Mouse (Mus musculus): ENCODE results near the gene Carnmt1. TPM values are rescaled to one million over a fixed set of nuclear protein-coding genes. Genes with fewer than 3 reads are reported as not detected.

Carnmt1 gene
- polyA plus RNA-seq, 1 experiment: 10.1 TPM

DNA sequence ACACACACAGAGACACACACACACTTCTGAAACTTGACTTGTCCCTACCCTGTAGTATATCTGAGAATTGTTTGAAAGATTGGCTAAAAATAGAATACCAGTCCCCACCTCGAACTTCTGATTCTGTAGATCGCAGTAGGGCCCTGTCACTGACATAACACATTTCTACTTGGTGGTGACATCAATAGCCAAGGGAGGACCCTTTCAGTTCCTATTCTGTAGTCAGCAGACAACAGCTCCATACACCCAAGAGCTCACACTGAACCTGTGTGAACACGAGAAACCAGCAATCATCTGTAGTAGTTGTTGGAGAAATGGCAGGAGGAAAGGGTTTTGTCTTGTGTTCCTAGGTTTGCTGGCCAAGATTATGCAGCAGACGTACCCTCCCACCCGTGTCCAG, 15.6 kb upstream of the Carnmt1 start:
- no peak for DNase-seq (ENCODE audit: low read depth)
- TF ChIP-seq CTCF (IDR thresholded peaks at IDR 0.05; ENCODE audit: borderline replicate concordance, extremely low read depth, insufficient read depth, insufficient read length): no peak
- TF ChIP-seq POLR2A (IDR thresholded peaks at IDR 0.05; ENCODE audit: borderline replicate concordance, extremely low read depth, insufficient read depth, insufficient read length, poor library complexity, severe bottlenecking): no peak

DNA sequence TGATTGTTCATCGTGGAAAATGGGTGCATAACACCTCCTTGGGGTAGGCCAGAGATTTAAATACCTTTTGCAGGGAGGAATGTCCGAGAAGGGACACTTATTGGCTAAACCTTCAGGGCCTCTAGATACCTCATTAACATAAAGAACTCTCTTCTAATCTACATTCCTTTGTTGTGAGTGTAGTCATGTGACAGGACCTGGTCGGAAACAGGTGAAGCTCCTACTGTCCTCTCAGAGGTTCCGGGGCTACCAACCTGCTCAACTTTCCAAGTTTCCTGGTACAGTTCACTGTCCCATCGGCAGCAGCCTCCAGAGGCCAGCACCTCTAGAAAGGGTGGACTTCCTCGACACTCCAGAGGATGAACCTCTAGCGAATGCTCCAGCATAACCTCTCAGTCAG, 14.6 kb upstream of the Carnmt1 start:
- TF ChIP-seq CTCF (IDR thresholded peaks at IDR 0.05; ENCODE audit: borderline replicate concordance, extremely low read depth, insufficient read depth, insufficient read length) (no peak), POLR2A (IDR thresholded peaks at IDR 0.05; ENCODE audit: borderline replicate concordance, extremely low read depth, insufficient read depth, insufficient read length, poor library complexity, severe bottlenecking) (no peak)
- DNase-seq (ENCODE audit: low read depth): no peak

- no peak for DNase-seq (ENCODE audit: low read depth)
- TF ChIP-seq POLR2A (IDR thresholded peaks at IDR 0.05; ENCODE audit: borderline replicate concordance, extremely low read depth, insufficient read depth, insufficient read length, poor library complexity, severe bottlenecking): no peak
- TF ChIP-seq CTCF (IDR thresholded peaks at IDR 0.05; ENCODE audit: borderline replicate concordance, extremely low read depth, insufficient read depth, insufficient read length): no peak
Observed at GRCm38 (mm10) chr19:18658473-18658872, 12.1 kb upstream of the Carnmt1 start.

DNA sequence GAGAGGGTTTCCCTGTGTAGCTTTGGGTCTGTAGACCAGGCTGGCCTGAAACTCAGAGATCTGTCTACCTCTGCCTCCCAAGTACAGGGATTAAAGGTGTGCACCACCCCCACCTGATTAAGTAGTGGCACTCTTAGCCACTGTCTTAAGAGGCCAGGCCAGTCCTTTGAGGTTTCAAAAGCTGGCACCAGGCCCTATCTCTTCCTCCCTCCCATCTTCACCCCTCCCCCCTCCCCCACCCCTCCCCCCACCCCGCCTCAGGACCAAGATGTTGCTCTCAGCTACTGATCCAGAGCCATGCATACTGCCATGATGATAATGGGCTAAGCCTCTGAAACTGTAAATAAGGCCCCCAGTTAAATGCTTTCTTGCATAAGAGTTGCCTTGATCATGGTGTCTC, 11.2 kb upstream of the Carnmt1 start:
- TF ChIP-seq POLR2A (IDR thresholded peaks at IDR 0.05; ENCODE audit: borderline replicate concordance, extremely low read depth, insufficient read depth, insufficient read length, poor library complexity, severe bottlenecking): no peak
- TF ChIP-seq CTCF (IDR thresholded peaks at IDR 0.05; ENCODE audit: borderline replicate concordance, extremely low read depth, insufficient read depth, insufficient read length): no peak
- DNase-seq (ENCODE audit: low read depth): no peak

DNA sequence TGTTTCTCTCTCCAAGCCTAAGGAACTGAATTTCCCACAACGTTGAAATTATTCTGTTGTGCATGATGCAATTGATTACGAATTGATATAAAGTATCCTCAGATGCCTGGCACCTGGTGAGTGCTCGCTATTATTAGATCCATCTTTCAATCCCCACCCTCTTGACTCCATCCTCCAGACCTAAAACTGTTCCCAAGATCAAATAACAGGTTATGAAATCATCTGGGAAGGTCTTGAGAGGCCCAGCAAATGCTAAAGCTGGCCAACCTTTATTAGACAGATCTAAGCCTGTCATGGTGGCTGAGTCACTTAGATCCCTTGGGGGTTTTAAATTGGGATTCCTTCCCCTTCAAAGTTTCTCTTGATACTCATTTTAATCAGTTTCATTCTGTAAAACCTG, 10.1 kb upstream of the Carnmt1 start:
- no peak for DNase-seq (ENCODE audit: low read depth)
- TF ChIP-seq POLR2A (IDR thresholded peaks at IDR 0.05; ENCODE audit: borderline replicate concordance, extremely low read depth, insufficient read depth, insufficient read length, poor library complexity, severe bottlenecking) (no peak), CTCF (IDR thresholded peaks at IDR 0.05; ENCODE audit: borderline replicate concordance, extremely low read depth, insufficient read depth, insufficient read length) (no peak)

- TF ChIP-seq POLR2A (IDR thresholded peaks at IDR 0.05; ENCODE audit: borderline replicate concordance, extremely low read depth, insufficient read depth, insufficient read length, poor library complexity, severe bottlenecking) (no peak), CTCF (IDR thresholded peaks at IDR 0.05; ENCODE audit: borderline replicate concordance, extremely low read depth, insufficient read depth, insufficient read length) (no peak)
- no peak for DNase-seq (ENCODE audit: low read depth)
Observed at GRCm38 (mm10) chr19:18661683-18662082, 8.9 kb upstream of the Carnmt1 start.

GRCm38 (mm10) chr19:18663904-18664303, 6.7 kb upstream of the Carnmt1 start:
- TF ChIP-seq CTCF (IDR thresholded peaks at IDR 0.05; ENCODE audit: borderline replicate concordance, extremely low read depth, insufficient read depth, insufficient read length) (no peak), POLR2A (IDR thresholded peaks at IDR 0.05; ENCODE audit: borderline replicate concordance, extremely low read depth, insufficient read depth, insufficient read length, poor library complexity, severe bottlenecking) (no peak)
- no peak for DNase-seq (ENCODE audit: low read depth)

- no peak for DNase-seq (ENCODE audit: low read depth)
Observed at GRCm38 (mm10) chr19:18666966-18667365, 3.6 kb upstream of the Carnmt1 start.

GRCm38 (mm10) chr19:18669551-18669950, 1.0 kb upstream of the Carnmt1 start:
- no peak for DNase-seq (ENCODE audit: low read depth)

More at GRCm38 (mm10) chr19:18666966-18667365, 3.6 kb upstream of the Carnmt1 start:
- TF ChIP-seq CTCF (IDR thresholded peaks at IDR 0.05; ENCODE audit: borderline replicate concordance, extremely low read depth, insufficient read depth, insufficient read length) (no peak), POLR2A (IDR thresholded peaks at IDR 0.05; ENCODE audit: borderline replicate concordance, extremely low read depth, insufficient read depth, insufficient read length, poor library complexity, severe bottlenecking) (no peak)

GRCm38 (mm10) chr19:18671056-18671741, 635 bp downstream of the Carnmt1 start:
- peak; percentile 69 for DNase-seq (ENCODE audit: low read depth)
- TF ChIP-seq POLR2A (IDR thresholded peaks at IDR 0.05; ENCODE audit: borderline replicate concordance, extremely low read depth, insufficient read depth, insufficient read length, poor library complexity, severe bottlenecking): 0 out of 2 replicates have a peak, but pooled peaks have one; percentile 10
- TF ChIP-seq CTCF (IDR thresholded peaks at IDR 0.05; ENCODE audit: borderline replicate concordance, extremely low read depth, insufficient read depth, insufficient read length): no peak

More at GRCm38 (mm10) chr19:18669551-18669950, 1.0 kb upstream of the Carnmt1 start:
- TF ChIP-seq POLR2A (IDR thresholded peaks at IDR 0.05; ENCODE audit: borderline replicate concordance, extremely low read depth, insufficient read depth, insufficient read length, poor library complexity, severe bottlenecking): no peak
- no peak for TF ChIP-seq CTCF (IDR thresholded peaks at IDR 0.05; ENCODE audit: borderline replicate concordance, extremely low read depth, insufficient read depth, insufficient read length)

GRCm38 (mm10) chr19:18672498-18672897, 1.9 kb downstream of the Carnmt1 start:
- TF ChIP-seq POLR2A (IDR thresholded peaks at IDR 0.05; ENCODE audit: borderline replicate concordance, extremely low read depth, insufficient read depth, insufficient read length, poor library complexity, severe bottlenecking): no peak
- no peak for DNase-seq (ENCODE audit: low read depth)

- TF ChIP-seq POLR2A (IDR thresholded peaks at IDR 0.05; ENCODE audit: borderline replicate concordance, extremely low read depth, insufficient read depth, insufficient read length, poor library complexity, severe bottlenecking): no peak
- DNase-seq (ENCODE audit: low read depth): no peak
Observed at GRCm38 (mm10) chr19:18673116-18673515, 2.6 kb downstream of the Carnmt1 start.
